Mouse (Mus musculus) adrenal gland, postnatal 14 days (tissue): ENCODE measurements around the gene Prkd3. TPM values are rescaled to one million over a fixed set of nuclear protein-coding genes. Genes with fewer than 3 reads are reported as not detected.

Experiments used
- DNase-seq: peaks from one replicate; pipeline ENCODE4 v3.0.0; 2021; ENCODE audit warnings: mixed read lengths
- total RNA-seq: library from RNA; stranded (reverse); gene quantifications from 2 replicates; pipeline ENCODE4 v1.2.3, GENCODE M21; 2021

Prkd3 gene
- total RNA-seq, 1 experiment from 2014 or later, result 39.6 TPM

GRCm38 (mm10) chr17:78935857-78936256, 84.8 kb downstream of the Prkd3 start:
- no peak for DNase-seq

GRCm38 (mm10) chr17:78917696-78918095, 102.9 kb downstream of the Prkd3 start:
- no peak for DNase-seq

- DNase-seq, result no peak
Measured at GRCm38 (mm10) chr17:78916899-78917298, 103.7 kb downstream of the Prkd3 start.

- peak; percentile 90 for DNase-seq
Measured at GRCm38 (mm10) chr17:78916369-78916813, 104.2 kb downstream of the Prkd3 start, which contains the start of gene Cebpzos. Gene Cebpzos, plus strand, starts transcription at chr17:78916500.

- no peak for DNase-seq
Measured at GRCm38 (mm10) chr17:78915772-78916171, 104.8 kb downstream of the Prkd3 start.

GRCm38 (mm10) chr17:78913921-78914320, 106.7 kb downstream of the Prkd3 start:
- no peak for DNase-seq

- DNase-seq, result peak; percentile 37
Measured at GRCm38 (mm10) chr17:78912861-78913281, 107.7 kb downstream of the Prkd3 start.

- DNase-seq, result no peak
Measured at GRCm38 (mm10) chr17:78909374-78909773, 111.2 kb downstream of the Prkd3 start.

- no peak for DNase-seq
Measured at GRCm38 (mm10) chr17:78906892-78907291, 113.7 kb downstream of the Prkd3 start, which contains the start of gene Sult6b1. Gene Sult6b1, minus strand, starts transcription at chr17:78906992.

- no peak for DNase-seq
Measured at GRCm38 (mm10) chr17:78903158-78903557, 117.5 kb downstream of the Prkd3 start.

Other genes with a start within 250 kb of the Prkd3 start
- 29.8 and 31.5 TPM in 2 replicates for gene Heatr5b, start 185.5 kb downstream of the Prkd3 start, total RNA-seq
- 30.1 and 33.2 TPM in 2 replicates for gene Gpatch11, start 185.2 kb downstream of the Prkd3 start, total RNA-seq
- gene Eif2ak2, start 138.2 kb downstream of the Prkd3 start, total RNA-seq, result 20.6 and 23.3 TPM in 2 replicates
- gene Sult6b1, start 113.8 kb downstream of the Prkd3 start, total RNA-seq, result not detected in 2 replicates
- gene Cebpzos, start 104.3 kb downstream of the Prkd3 start, total RNA-seq, result 30.7 and 37.6 TPM in 2 replicates
- 45.6 and 52.3 TPM in 2 replicates for gene Cebpz, start 83.8 kb downstream of the Prkd3 start, total RNA-seq
- gene Ndufaf7, start 83.7 kb downstream of the Prkd3 start, total RNA-seq, result 41.8 and 45.7 TPM in 2 replicates
- gene Qpct, start 31.1 kb upstream of the Prkd3 start, total RNA-seq, result 9.2 and 13.0 TPM in 2 replicates